Mouse (Mus musculus) kidney, embryonic 16.5 days (tissue): ENCODE measurements around the gene Plin2. TPM values are rescaled to one million over a fixed set of nuclear protein-coding genes. Genes with fewer than 3 reads are reported as not detected.

Source experiments
- ATAC-seq: fragments of 200-750 bp; cut with Nextera tagmentation; 2 replicates; pipeline ENCODE4 v1.8.0; 2017; ENCODE audit warnings: moderate TSS enrichment; ENCODE audit not compliant: low FRiP score, low TSS enrichment
- H3K27ac ChIP-seq: fragments of 300-500 bp; sonication (generic); 2 replicates; pipeline ENCODE4 v1.5.1; 2014; ENCODE audit warnings: low read length
- H3K27me3 ChIP-seq: fragments of 300-500 bp; sonication (generic); 2 replicates; pipeline ENCODE4 v1.6.1; 2014; ENCODE audit warnings: low read length, control low read depth, mixed read lengths; ENCODE audit not compliant: insufficient read depth
- H3K36me3 ChIP-seq: fragments of 300-500 bp; sonication (generic); 2 replicates; pipeline ENCODE4 v1.6.1; 2014; ENCODE audit warnings: low read length, control low read depth, mixed read lengths; ENCODE audit not compliant: insufficient read depth
- H3K4me1 ChIP-seq: fragments of 300-500 bp; sonication (generic); 2 replicates; pipeline ENCODE4 v1.6.1; 2014; ENCODE audit warnings: low read length, control low read depth, mixed read lengths; ENCODE audit not compliant: insufficient read depth
- H3K4me2 ChIP-seq: fragments of 300-500 bp; sonication (generic); replicated peaks from 2 replicates; pipeline ENCODE4 v1.6.1; 2014; ENCODE audit warnings: low read depth, low read length
- H3K4me3 ChIP-seq: fragments of 300-500 bp; sonication (generic); 2 replicates; pipeline ENCODE4 v1.5.1; 2014; ENCODE audit warnings: mild to moderate bottlenecking, low read length
- H3K9ac ChIP-seq: fragments of 300-500 bp; sonication (generic); replicated peaks from 2 replicates; pipeline ENCODE4 v1.6.1; 2014; ENCODE audit warnings: low read length
- H3K9me3 ChIP-seq: fragments of 300-500 bp; sonication (generic); 2 replicates; pipeline ENCODE4 v1.6.1; 2016; ENCODE audit warnings: low read length, control low read depth
- WGBS: fragments of 180-500 bp; shearing (Covaris S2); extraction: QIAGEN DNeasy Blood & Tissue Kit; methylation state at CpG from one replicate; pipeline ENCODE4 v1.1.7; 2014; 5-methylcytosine and 5-hydroxymethylcytosine counted together
- polyA plus RNA-seq: library from polyadenylated mRNA; unstranded; fragments of >200 nt; fragmentation: Nextera tagmentation; extraction: Ambion mirVana; gene quantifications from 2 replicates; pipeline ENCODE4 v1.2.1, GENCODE M21; 2015

Plin2 gene
- polyA plus RNA-seq, 1 experiment from 2014 or later: 77.0 TPM

GRCm38 (mm10) chr4:86699161-86699865, 29.5 kb upstream of the Plin2 start:
- ATAC-seq: peak; percentile 76; the same call in 1 of the 2 replicates
- Histone ChIP-seq H3K4me3 (no peak overlapping the region), H3K4me1 (no peaks in the 10 kb centered on the region), H3K27me3 (no peaks in the 10 kb centered on the region), H3K4me2 (no peak overlapping the region), H3K9me3 (0 out of 2 replicates have a peak, but pooled peaks cover 4% of the 10 kb centered on the region), H3K27ac (peak overlapping the region; percentile 29; the same call in 1 of the 2 replicates), H3K9ac (no peak overlapping the region), H3K36me3 (no peaks in the 10 kb centered on the region)
- WGBS: 60% methylated on average over 5 of the region's 5 CpGs

GRCm38 (mm10) chr4:86696890-86697289, 27.0 kb upstream of the Plin2 start:
- WGBS: 11% methylated on average over 4 of the region's 4 CpGs

GRCm38 (mm10) chr4:86695081-86695480, 25.2 kb upstream of the Plin2 start:
- no peaks in the 10 kb centered on the region for H3K36me3 ChIP-seq
- no peaks in the 10 kb centered on the region for H3K4me1 ChIP-seq
- H3K27ac ChIP-seq: no peak overlapping the region
- H3K4me3 ChIP-seq: no peak overlapping the region
- no peaks in the 10 kb centered on the region for H3K9me3 ChIP-seq
- H3K27me3 ChIP-seq: no peaks in the 10 kb centered on the region
- 32% methylated on average over 6 of the region's 6 CpGs for WGBS
- no peak overlapping the region for H3K9ac ChIP-seq
- no peak overlapping the region for H3K4me2 ChIP-seq
- no peak for ATAC-seq

More at GRCm38 (mm10) chr4:86696890-86697289, 27.0 kb upstream of the Plin2 start:
- Histone ChIP-seq H3K9ac (no peak overlapping the region), H3K36me3 (no peaks in the 10 kb centered on the region), H3K27me3 (no peaks in the 10 kb centered on the region), H3K9me3 (0 out of 2 replicates have a peak, but pooled peaks cover 4% of the 10 kb centered on the region), H3K4me2 (no peak overlapping the region), H3K4me1 (no peaks in the 10 kb centered on the region), H3K4me3 (no peak overlapping the region), H3K27ac (no peak overlapping the region)
- peak; percentile 76; the same call in 1 of the 2 replicates for ATAC-seq

GRCm38 (mm10) chr4:86692931-86693330, 23.1 kb upstream of the Plin2 start:
- Histone ChIP-seq H3K27me3 (no peaks in the 10 kb centered on the region), H3K27ac (no peak overlapping the region), H3K4me2 (no peak overlapping the region), H3K9me3 (no peaks in the 10 kb centered on the region), H3K9ac (no peak overlapping the region), H3K4me1 (no peaks in the 10 kb centered on the region), H3K4me3 (no peak overlapping the region), H3K36me3 (no peaks in the 10 kb centered on the region)
- 90% methylated on average over 7 of the region's 7 CpGs for WGBS
- ATAC-seq: no peak

GRCm38 (mm10) chr4:86691290-86691689, 21.4 kb upstream of the Plin2 start:
- Histone ChIP-seq H3K4me3 (no peak overlapping the region), H3K4me2 (no peak overlapping the region), H3K9ac (no peak overlapping the region), H3K9me3 (no peaks in the 10 kb centered on the region), H3K4me1 (no peaks in the 10 kb centered on the region), H3K36me3 (no peaks in the 10 kb centered on the region), H3K27ac (no peak overlapping the region), H3K27me3 (no peaks in the 10 kb centered on the region)
- 36% methylated on average over 4 of the region's 4 CpGs for WGBS
- ATAC-seq: no peak

GRCm38 (mm10) chr4:86690768-86691167, 20.9 kb upstream of the Plin2 start:
- Histone ChIP-seq H3K4me1 (no peaks in the 10 kb centered on the region), H3K9ac (no peak overlapping the region), H3K27ac (no peak overlapping the region), H3K4me3 (no peak overlapping the region), H3K36me3 (no peaks in the 10 kb centered on the region), H3K4me2 (no peak overlapping the region), H3K9me3 (no peaks in the 10 kb centered on the region), H3K27me3 (no peaks in the 10 kb centered on the region)
- 82% methylated on average over 6 of the region's 6 CpGs for WGBS
- ATAC-seq: no peak

GRCm38 (mm10) chr4:86690194-86690593, 20.3 kb upstream of the Plin2 start:
- H3K9ac ChIP-seq: no peak overlapping the region
- H3K4me2 ChIP-seq: no peak overlapping the region
- H3K27ac ChIP-seq: no peak overlapping the region
- whole genome bisulfite sequencing: 38% methylated on average over 7 of the region's 7 CpGs
- H3K4me1 ChIP-seq: no peaks in the 10 kb centered on the region
- no peaks in the 10 kb centered on the region for H3K27me3 ChIP-seq
- no peaks in the 10 kb centered on the region for H3K36me3 ChIP-seq
- no peak overlapping the region for H3K4me3 ChIP-seq
- no peaks in the 10 kb centered on the region for H3K9me3 ChIP-seq
- ATAC-seq: no peak

- Histone ChIP-seq H3K4me1 (no peaks in the 10 kb centered on the region), H3K27ac (no peak overlapping the region), H3K9me3 (no peaks in the 10 kb centered on the region), H3K36me3 (no peaks in the 10 kb centered on the region), H3K27me3 (no peaks in the 10 kb centered on the region), H3K9ac (no peak overlapping the region), H3K4me3 (no peak overlapping the region), H3K4me2 (no peak overlapping the region)
- no peak for ATAC-seq
- 69% methylated on average over 10 of the region's 10 CpGs for WGBS
Measured at GRCm38 (mm10) chr4:86689056-86689735, 19.3 kb upstream of the Plin2 start.

GRCm38 (mm10) chr4:86686564-86686963, 16.7 kb upstream of the Plin2 start:
- H3K36me3 ChIP-seq: no peaks in the 10 kb centered on the region
- H3K27me3 ChIP-seq: no peaks in the 10 kb centered on the region
- H3K4me1 ChIP-seq: no peaks in the 10 kb centered on the region
- no peaks in the 10 kb centered on the region for H3K9me3 ChIP-seq
- WGBS: 74% methylated on average over 3 of the region's 3 CpGs
- no peak overlapping the region for H3K27ac ChIP-seq
- H3K9ac ChIP-seq: no peak overlapping the region
- ATAC-seq: peak; percentile 61; the same call in 1 of the 2 replicates
- no peak overlapping the region for H3K4me3 ChIP-seq
- no peak overlapping the region for H3K4me2 ChIP-seq

- H3K9me3 ChIP-seq: no peaks in the 10 kb centered on the region
- H3K27ac ChIP-seq: no peak overlapping the region
- no peaks in the 10 kb centered on the region for H3K4me1 ChIP-seq
- no peak overlapping the region for H3K4me2 ChIP-seq
- no peak overlapping the region for H3K4me3 ChIP-seq
- ATAC-seq: no peak
- WGBS: 49% methylated on average over 2 of the region's 2 CpGs
- H3K36me3 ChIP-seq: no peaks in the 10 kb centered on the region
- H3K9ac ChIP-seq: no peak overlapping the region
- H3K27me3 ChIP-seq: no peaks in the 10 kb centered on the region
Measured at GRCm38 (mm10) chr4:86686009-86686366, 16.1 kb upstream of the Plin2 start.
